Mouse (Mus musculus): ENCODE data around the gene Gm44503. TPM values are rescaled to one million over a fixed set of nuclear protein-coding genes. Genes with fewer than 3 reads are reported as not detected.

Gene Gm44503
- polyA plus RNA-seq, 1 experiment: not detected

DNA sequence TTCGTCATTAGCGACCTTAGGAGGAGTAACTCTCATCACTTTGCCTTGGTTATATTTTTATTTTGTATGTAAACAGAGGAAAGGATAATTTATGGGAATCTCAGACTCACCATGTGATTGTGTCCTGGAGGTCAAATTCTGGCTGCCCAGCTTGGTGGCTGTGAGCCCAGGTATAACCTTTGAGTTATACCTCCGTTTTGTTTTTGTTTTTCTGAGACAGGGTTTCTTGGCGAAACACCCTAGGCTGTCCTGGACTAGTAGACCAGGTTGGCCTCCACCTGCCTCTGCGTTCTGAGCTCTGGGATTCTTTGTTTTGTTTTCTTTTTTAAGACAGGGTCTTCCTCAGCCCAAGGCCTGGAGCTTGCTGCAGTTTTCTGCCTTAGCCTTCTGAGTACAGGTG lies 30.1 kb downstream of the Gm44503 start:
- H3K4me1 ChIP-seq (ENCODE audit: control insufficient read depth, insufficient read depth, insufficient read length, low read length): no peaks in the 10 kb centered on the region; the same call in 1 of the 2 replicates
- H3K27me3 ChIP-seq (ENCODE audit: control insufficient read depth, insufficient read depth, low read length): no peaks in the 10 kb centered on the region
- no peak overlapping the region for H3K27ac ChIP-seq (ENCODE audit: insufficient read depth, low read depth, low read length)
- no peak overlapping the region for H3K4me3 ChIP-seq (ENCODE audit: low read depth, low read length)
- WGBS: 84% methylated on average over 5 of the region's 5 CpGs
- no peak for TF ChIP-seq CTCF (IDR thresholded peaks at IDR 0.05; ENCODE audit: extremely low read depth, insufficient read length, insufficient replicate concordance, low read depth, low read length)
- no peaks in the 10 kb centered on the region for H3K36me3 ChIP-seq (ENCODE audit: control insufficient read depth, insufficient read depth, low read length)

DNA sequence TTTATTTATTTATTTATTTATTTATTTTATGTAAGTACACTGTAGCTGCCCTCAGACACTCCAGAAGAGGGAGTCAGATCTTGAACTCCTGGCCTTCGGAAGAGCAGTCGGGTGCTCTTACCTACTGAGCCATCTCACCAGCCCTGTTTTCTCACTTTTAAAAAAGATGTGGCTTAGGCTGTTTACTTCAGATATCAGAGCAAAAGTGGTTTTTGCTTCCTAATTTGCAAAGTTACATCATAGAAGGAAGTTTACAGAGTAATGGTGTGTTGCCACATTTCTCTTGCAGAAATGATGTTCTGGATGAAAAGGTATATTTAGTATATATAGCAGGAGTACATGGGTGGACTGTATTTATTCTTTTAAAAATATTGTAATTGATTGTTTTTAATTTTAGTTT lies 32.8 kb downstream of the Gm44503 start:
- Histone ChIP-seq H3K27me3 (ENCODE audit: control insufficient read depth, insufficient read depth, low read length) (no peaks in the 10 kb centered on the region), H3K36me3 (ENCODE audit: control insufficient read depth, insufficient read depth, low read length) (no peaks in the 10 kb centered on the region), H3K4me3 (ENCODE audit: low read depth, low read length) (no peak overlapping the region), H3K27ac (ENCODE audit: insufficient read depth, low read depth, low read length) (no peak overlapping the region), H3K4me1 (ENCODE audit: control insufficient read depth, insufficient read depth, insufficient read length, low read length) (no peaks in the 10 kb centered on the region)
- TF ChIP-seq POLR2A (IDR thresholded peaks at IDR 0.05; ENCODE audit: low read depth, low read length) (no peak), CTCF (IDR thresholded peaks at IDR 0.05; ENCODE audit: extremely low read depth, insufficient read length, insufficient replicate concordance, low read depth, low read length) (no peak)
- WGBS: 85% methylated on average over 2 of the region's 2 CpGs

DNA sequence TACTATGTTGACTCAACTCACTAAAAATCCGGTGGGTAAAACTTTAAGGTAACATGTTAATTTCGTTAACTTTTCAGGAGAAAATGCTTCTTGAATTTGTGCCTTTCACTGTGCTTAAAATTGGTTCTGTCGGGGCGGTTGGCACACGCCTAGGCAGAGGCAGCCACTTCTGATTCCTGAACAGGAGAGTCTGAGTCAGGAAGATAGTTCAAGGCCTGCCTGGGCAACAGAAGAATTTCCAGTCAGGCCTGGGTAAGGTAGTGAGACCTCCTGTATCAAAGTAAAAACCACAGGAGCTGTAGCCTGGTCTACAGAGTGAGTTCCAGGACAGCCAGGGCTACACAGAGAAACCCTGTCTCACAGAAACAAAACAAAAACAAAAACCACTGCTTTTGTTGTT lies 33.9 kb downstream of the Gm44503 start:
- H3K4me1 ChIP-seq (ENCODE audit: control insufficient read depth, insufficient read depth, insufficient read length, low read length): no peaks in the 10 kb centered on the region
- no peaks in the 10 kb centered on the region for H3K36me3 ChIP-seq (ENCODE audit: control insufficient read depth, insufficient read depth, low read length)
- no peaks in the 10 kb centered on the region for H3K27me3 ChIP-seq (ENCODE audit: control insufficient read depth, insufficient read depth, low read length)
- 89% methylated on average over 5 of the region's 5 CpGs for WGBS
- H3K27ac ChIP-seq (ENCODE audit: insufficient read depth, low read depth, low read length): no peak overlapping the region
- TF ChIP-seq POLR2A (IDR thresholded peaks at IDR 0.05; ENCODE audit: low read depth, low read length) (no peak), CTCF (IDR thresholded peaks at IDR 0.05; ENCODE audit: extremely low read depth, insufficient read length, insufficient replicate concordance, low read depth, low read length) (no peak)
- H3K4me3 ChIP-seq (ENCODE audit: low read depth, low read length): no peak overlapping the region

DNA sequence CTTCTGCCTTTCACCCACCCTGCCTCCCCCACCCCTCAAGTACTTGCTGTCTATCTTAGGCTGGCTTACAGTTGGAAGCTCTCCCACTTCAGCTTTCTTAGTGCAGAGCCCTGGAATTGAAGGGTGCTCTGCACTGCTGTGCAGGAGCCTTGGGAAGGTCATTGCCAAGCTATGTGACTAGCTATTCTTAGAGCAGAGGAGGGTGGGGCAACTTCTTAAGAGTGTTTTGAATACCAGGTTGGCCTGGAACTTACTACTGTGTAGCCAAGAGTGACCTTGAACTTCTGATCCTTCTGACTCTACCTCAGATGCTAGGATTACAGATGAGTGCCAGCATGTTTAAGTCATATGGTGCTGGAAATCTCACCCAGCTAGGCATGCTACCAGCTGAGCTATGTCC lies 37.5 kb downstream of the Gm44503 start:
- H3K36me3 ChIP-seq (ENCODE audit: control insufficient read depth, insufficient read depth, low read length): peaks cover 11% of the 10 kb centered on the region
- H3K4me1 ChIP-seq (ENCODE audit: control insufficient read depth, insufficient read depth, insufficient read length, low read length): no peaks in the 10 kb centered on the region
- no peak overlapping the region for H3K4me3 ChIP-seq (ENCODE audit: low read depth, low read length)
- no peak overlapping the region for H3K27ac ChIP-seq (ENCODE audit: insufficient read depth, low read depth, low read length)
- no peaks in the 10 kb centered on the region for H3K27me3 ChIP-seq (ENCODE audit: control insufficient read depth, insufficient read depth, low read length)
- TF ChIP-seq POLR2A (IDR thresholded peaks at IDR 0.05; ENCODE audit: low read depth, low read length): no peak
- no peak for TF ChIP-seq CTCF (IDR thresholded peaks at IDR 0.05; ENCODE audit: extremely low read depth, insufficient read length, insufficient replicate concordance, low read depth, low read length)

DNA sequence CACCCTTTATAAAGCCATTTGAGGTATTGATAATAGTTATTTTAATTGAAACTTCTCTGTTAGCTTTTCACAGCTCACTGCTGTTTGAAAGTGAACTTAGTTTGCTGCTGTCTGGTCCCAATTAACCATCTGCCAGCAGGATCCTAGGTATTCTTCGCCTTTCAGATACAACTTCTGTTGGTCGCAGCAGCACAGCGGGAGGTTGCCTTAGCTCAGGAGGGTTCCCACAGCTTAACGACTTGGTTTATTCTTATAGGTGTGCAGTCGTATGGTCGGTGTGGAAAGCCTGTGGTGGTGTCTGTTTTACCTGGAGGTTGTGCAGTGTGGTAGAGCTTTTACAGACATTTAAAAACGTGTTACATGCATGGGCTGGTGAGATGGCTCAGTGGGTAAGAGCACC lies 38.2 kb downstream of the Gm44503 start:
- Histone ChIP-seq H3K36me3 (ENCODE audit: control insufficient read depth, insufficient read depth, low read length) (peaks cover 12% of the 10 kb centered on the region), H3K4me1 (ENCODE audit: control insufficient read depth, insufficient read depth, insufficient read length, low read length) (no peaks in the 10 kb centered on the region), H3K27ac (ENCODE audit: insufficient read depth, low read depth, low read length) (no peak overlapping the region), H3K4me3 (ENCODE audit: low read depth, low read length) (no peak overlapping the region), H3K27me3 (ENCODE audit: control insufficient read depth, insufficient read depth, low read length) (no peaks in the 10 kb centered on the region)
- TF ChIP-seq CTCF (IDR thresholded peaks at IDR 0.05; ENCODE audit: extremely low read depth, insufficient read length, insufficient replicate concordance, low read depth, low read length): no peak
- no peak for TF ChIP-seq POLR2A (IDR thresholded peaks at IDR 0.05; ENCODE audit: low read depth, low read length)
- 82% methylated on average over 7 of the region's 7 CpGs for WGBS

DNA sequence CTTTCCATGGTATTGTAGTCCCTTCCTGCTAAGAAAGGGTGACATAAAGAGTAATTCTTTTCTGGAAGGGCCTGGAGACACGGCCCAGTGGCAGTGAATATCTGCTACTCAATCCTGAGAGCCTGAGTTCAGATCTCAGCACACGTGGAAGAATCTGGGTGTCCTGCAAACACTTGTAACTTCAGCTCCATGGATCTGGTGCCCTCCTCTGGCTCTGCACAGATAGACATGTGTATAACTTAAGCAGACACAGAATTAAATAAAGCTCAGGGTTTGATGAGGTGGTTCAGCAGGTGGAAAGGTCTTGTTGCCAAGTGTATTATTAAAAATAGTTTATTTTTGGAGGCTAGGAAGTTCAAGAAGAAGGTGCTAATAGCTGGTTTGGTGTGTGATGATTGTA lies 41.8 kb downstream of the Gm44503 start:
- WGBS: 71% methylated on average over 2 of the region's 2 CpGs

DNA sequence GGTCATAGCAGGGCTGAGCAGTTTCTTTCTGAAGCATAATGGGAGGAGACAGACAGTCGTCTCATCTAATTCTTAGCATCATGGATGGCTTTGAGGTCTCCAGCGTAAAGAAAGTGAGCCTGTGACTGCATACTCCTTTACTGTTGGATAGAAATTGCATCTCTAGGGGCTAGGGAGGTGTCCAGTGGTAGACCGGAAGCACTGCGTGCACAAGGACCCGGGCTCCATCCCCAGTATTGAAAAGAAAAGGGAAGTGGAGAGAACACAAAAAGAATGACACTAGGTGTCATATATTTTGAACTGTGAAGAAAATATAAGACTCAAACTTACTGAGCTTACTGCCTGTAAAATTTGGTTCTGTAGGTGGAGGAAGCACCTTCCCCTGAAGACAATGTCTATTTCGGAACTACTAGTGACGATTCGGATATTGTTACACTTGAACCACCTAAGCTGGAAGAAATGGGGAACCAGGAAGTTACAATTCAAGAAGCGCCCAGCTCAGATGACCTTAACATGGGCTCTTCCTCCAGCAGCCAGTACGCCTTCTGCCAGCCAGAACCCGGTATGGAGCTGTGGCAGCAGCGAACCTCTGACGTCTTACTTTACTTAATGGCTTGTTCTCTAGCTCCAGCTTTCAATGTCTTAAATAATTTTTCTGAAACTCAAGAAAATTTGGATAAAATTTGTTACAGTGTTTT lies 42.8 kb downstream of the Gm44503 start:
- Histone ChIP-seq H3K36me3 (ENCODE audit: control insufficient read depth, insufficient read depth, low read length) (peaks cover 30% of the 10 kb centered on the region), H3K4me3 (ENCODE audit: low read depth, low read length) (no peak overlapping the region), H3K4me1 (ENCODE audit: control insufficient read depth, insufficient read depth, insufficient read length, low read length) (no peaks in the 10 kb centered on the region), H3K27me3 (ENCODE audit: control insufficient read depth, insufficient read depth, low read length) (no peaks in the 10 kb centered on the region), H3K27ac (ENCODE audit: insufficient read depth, low read depth, low read length) (no peak overlapping the region)
- TF ChIP-seq CTCF (IDR thresholded peaks at IDR 0.05; ENCODE audit: extremely low read depth, insufficient read length, insufficient replicate concordance, low read depth, low read length): no peak
- TF ChIP-seq POLR2A (IDR thresholded peaks at IDR 0.05; ENCODE audit: low read depth, low read length): no peak
- 82% methylated on average over 13 of the region's 13 CpGs for WGBS

More for the DNA sequence above, 41.8 kb downstream of the Gm44503 start:
- no peak overlapping the region for H3K27ac ChIP-seq (ENCODE audit: insufficient read depth, low read depth, low read length)
- TF ChIP-seq POLR2A (IDR thresholded peaks at IDR 0.05; ENCODE audit: low read depth, low read length): no peak
- no peak for TF ChIP-seq CTCF (IDR thresholded peaks at IDR 0.05; ENCODE audit: extremely low read depth, insufficient read length, insufficient replicate concordance, low read depth, low read length)
- H3K27me3 ChIP-seq (ENCODE audit: control insufficient read depth, insufficient read depth, low read length): no peaks in the 10 kb centered on the region
- no peaks in the 10 kb centered on the region for H3K4me1 ChIP-seq (ENCODE audit: control insufficient read depth, insufficient read depth, insufficient read length, low read length)
- H3K4me3 ChIP-seq (ENCODE audit: low read depth, low read length): no peak overlapping the region
- peaks cover 22% of the 10 kb centered on the region for H3K36me3 ChIP-seq (ENCODE audit: control insufficient read depth, insufficient read depth, low read length)

Data from small intestine, adult 2 months (tissue).